Mouse (Mus musculus) stomach, embryonic 14.5 days (tissue): ENCODE measurements at regions not wholly inside any gene's neighbourhood (a gene's known extent, or its start where the extent isn't known, plus 50 kb on each side); places are given as distances from the start of the nearest gene placed in this dataset.

ENCODE experiments used
- ATAC-seq: fragments of 200-750 bp; cut with Nextera tagmentation; 2 replicates; pipeline ENCODE4 v1.8.0; 2017; ENCODE audit warnings: low read depth, moderate TSS enrichment; ENCODE audit not compliant: insufficient number of reproducible peaks, insufficient read depth, low FRiP score
- H3K27ac ChIP-seq: fragments of 300-500 bp; sonication (generic); 2 replicates; pipeline ENCODE4 v1.5.1; 2014; ENCODE audit warnings: mild to moderate bottlenecking, low read length, moderate library complexity, mixed read lengths
- H3K27me3 ChIP-seq: fragments of 300-500 bp; sonication (generic); 2 replicates; pipeline ENCODE4 v1.6.1; 2014; ENCODE audit warnings: low read length, control low read depth, mixed read lengths; ENCODE audit not compliant: control insufficient read depth, insufficient read depth
- H3K36me3 ChIP-seq: fragments of 300-500 bp; sonication (generic); 2 replicates; pipeline ENCODE4 v1.6.1; 2014; ENCODE audit warnings: mild to moderate bottlenecking, control low read depth, low read length, moderate library complexity, mixed read lengths; ENCODE audit not compliant: control insufficient read depth, insufficient read depth
- H3K4me1 ChIP-seq: fragments of 300-500 bp; sonication (generic); 2 replicates; pipeline ENCODE4 v1.6.1; 2014; ENCODE audit warnings: low read length, control low read depth, mixed read lengths; ENCODE audit not compliant: control insufficient read depth, insufficient read depth
- H3K4me2 ChIP-seq: fragments of 300-500 bp; sonication (generic); replicated peaks from 2 replicates; pipeline ENCODE4 v1.6.1; 2014; ENCODE audit warnings: low read depth, low read length, control low read depth
- H3K4me3 ChIP-seq: fragments of 300-500 bp; sonication (generic); 2 replicates; pipeline ENCODE4 v1.5.1; 2014; ENCODE audit warnings: low read depth, low read length, control low read depth
- H3K9ac ChIP-seq: fragments of 300-500 bp; sonication (generic); replicated peaks from 2 replicates; pipeline ENCODE4 v1.6.1; 2014; ENCODE audit warnings: low read depth, mild to moderate bottlenecking, control low read depth, low read length, moderate library complexity, mixed read lengths
- H3K9me3 ChIP-seq: fragments of 300-500 bp; sonication (generic); 2 replicates; pipeline ENCODE4 v1.6.1; 2016; ENCODE audit warnings: low read depth, low read length, control low read depth; ENCODE audit not compliant: control insufficient read depth
- WGBS: fragments of 180-500 bp; shearing (Covaris S2); extraction: QIAGEN DNeasy Blood & Tissue Kit; methylation state at CpG from one replicate; pipeline ENCODE4 v1.1.7; 2014; 5-methylcytosine and 5-hydroxymethylcytosine counted together

DNA sequence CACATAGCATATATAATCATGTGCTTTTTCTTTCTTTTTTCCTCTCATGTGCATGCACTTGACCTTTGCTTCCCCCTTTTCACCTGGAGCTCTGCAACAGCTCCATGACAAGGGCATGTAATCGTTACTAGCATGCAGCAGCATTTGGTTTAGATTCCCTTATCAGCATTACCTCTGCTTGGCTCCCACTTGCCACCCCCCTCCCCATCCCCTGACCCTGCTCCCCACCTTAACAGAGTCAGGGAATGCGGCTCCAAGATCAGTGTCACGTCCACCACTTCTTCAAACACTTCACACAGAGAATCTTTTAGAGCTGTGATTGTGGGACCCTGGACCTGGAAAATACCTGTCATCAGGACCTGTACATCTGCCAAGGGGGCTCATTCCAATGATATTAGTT is 192.2 kb upstream of the Hey2 start:
- no peaks in the 10 kb centered on the region for H3K9me3 ChIP-seq
- H3K36me3 ChIP-seq, result no peaks in the 10 kb centered on the region
- no peaks in the 10 kb centered on the region for H3K27me3 ChIP-seq
- no peak overlapping the region for H3K4me2 ChIP-seq
- ATAC-seq, result no peak
- H3K27ac ChIP-seq, result no peak overlapping the region
- WGBS, result 30% methylated on average over 3 of the region's 3 CpGs
- H3K4me1 ChIP-seq, result no peaks in the 10 kb centered on the region
- no peak overlapping the region for H3K9ac ChIP-seq
- no peak overlapping the region for H3K4me3 ChIP-seq

DNA sequence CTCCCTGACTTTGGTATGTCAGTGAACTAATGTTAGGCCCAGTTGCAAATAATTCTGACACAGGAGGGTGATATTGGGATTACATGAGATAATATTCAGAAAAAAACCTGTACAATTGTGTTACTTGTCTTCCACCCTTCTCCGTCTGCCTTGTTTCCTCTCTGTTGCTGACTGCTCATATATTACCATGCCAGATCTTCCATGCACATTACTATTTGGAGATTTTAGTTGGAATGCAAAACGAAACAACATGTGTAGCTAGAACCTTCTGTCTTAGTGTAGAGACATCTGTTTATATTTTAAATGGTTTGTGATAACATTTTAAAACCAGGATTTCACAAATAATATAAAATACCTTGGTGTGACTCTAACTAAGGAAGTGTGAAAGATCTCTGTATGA is 188.1 kb upstream of the Hey2 start:
- Histone ChIP-seq H3K27ac (no peak overlapping the region), H3K4me2 (no peak overlapping the region), H3K36me3 (no peaks in the 10 kb centered on the region), H3K4me3 (no peak overlapping the region), H3K9me3 (no peaks in the 10 kb centered on the region), H3K4me1 (no peaks in the 10 kb centered on the region), H3K27me3 (no peaks in the 10 kb centered on the region), H3K9ac (no peak overlapping the region)
- WGBS, result 74% methylated on average over 2 of the region's 2 CpGs
- no peak for ATAC-seq

DNA sequence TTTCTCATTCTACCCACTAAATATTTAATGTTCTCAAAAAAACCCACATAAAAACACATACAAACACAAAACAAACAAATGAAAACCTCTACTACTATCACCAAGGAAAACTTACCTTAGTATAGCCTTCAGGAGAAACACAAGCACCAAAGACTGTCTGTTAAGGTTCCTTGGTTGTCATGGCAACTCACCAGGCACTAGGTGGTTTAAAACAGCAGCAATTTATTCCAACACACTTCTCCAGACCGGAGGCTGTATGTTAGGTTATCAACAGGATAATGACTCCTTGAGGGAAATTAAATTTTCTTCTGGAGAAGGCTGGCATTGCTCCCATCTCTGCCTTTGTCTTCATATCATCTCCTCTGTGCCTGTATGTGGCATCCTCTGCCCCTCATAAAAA is 183.8 kb upstream of the Hey2 start:
- Histone ChIP-seq H3K27me3 (no peaks in the 10 kb centered on the region), H3K4me1 (no peaks in the 10 kb centered on the region), H3K9me3 (no peaks in the 10 kb centered on the region), H3K36me3 (no peaks in the 10 kb centered on the region), H3K4me3 (no peak overlapping the region), H3K9ac (no peak overlapping the region), H3K4me2 (no peak overlapping the region), H3K27ac (no peak overlapping the region)
- no peak for ATAC-seq
- WGBS, result 40% methylated on average over 1 of the region's 1 CpGs

DNA sequence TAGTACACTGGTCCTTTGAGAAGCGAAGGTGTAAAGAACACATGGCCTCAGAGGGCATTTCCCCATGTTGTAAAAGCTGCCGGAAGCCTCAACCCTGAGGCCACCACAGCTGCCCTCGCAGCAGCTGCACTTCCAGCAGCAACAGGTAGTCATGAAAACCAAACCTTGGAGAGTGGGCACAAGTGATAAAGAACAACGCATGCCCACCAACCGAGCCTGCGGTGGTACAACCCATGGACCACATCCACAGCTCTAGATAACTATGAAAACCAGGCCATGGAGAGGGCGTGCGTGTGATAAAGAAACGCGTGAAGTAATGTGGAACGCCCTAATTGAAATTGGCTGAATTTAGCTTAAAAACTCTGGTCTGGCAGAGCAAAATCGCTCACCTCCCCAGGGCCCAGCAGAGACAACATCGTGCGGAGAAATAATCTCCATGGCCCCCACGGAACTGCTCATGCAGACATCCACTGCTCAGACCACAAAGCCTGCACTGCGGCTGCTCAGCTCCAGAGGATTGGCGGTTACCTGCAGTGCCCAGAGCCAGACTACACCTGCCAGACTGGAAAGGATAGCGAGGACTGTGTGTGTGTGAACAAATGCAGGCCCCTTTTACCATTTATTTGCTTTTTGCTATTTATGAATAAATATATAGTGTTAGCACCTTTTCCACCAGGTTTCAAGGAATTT is 170.2 kb upstream of the Hey2 start:
- 83% methylated on average over 18 of the region's 18 CpGs for WGBS
- Histone ChIP-seq H3K4me2 (no peak overlapping the region), H3K4me3 (no peak overlapping the region), H3K9ac (no peak overlapping the region), H3K36me3 (no peaks in the 10 kb centered on the region), H3K27me3 (no peaks in the 10 kb centered on the region), H3K4me1 (no peaks in the 10 kb centered on the region), H3K27ac (no peak overlapping the region), H3K9me3 (no peaks in the 10 kb centered on the region)
- ATAC-seq, result no peak

DNA sequence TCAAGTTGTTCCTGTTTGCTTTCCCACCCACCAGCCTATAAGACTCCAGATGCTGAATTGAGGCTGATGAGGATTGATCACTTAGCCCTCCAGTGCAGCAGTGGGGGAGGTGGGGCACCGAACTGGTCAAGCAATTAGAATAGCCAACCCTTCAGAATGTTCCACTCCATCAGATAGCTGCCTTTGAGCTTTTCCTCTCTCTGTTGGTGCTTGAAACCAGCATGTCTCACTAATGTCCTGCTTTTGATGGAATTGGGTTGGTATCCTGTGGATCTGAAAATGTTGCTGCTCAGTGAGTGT is 167.3 kb upstream of the Hey2 start:
- H3K4me2 ChIP-seq, result no peak overlapping the region
- H3K9me3 ChIP-seq, result no peaks in the 10 kb centered on the region
- no peaks in the 10 kb centered on the region for H3K27me3 ChIP-seq
- H3K4me1 ChIP-seq, result no peaks in the 10 kb centered on the region
- 25% methylated on average over 1 of the region's 1 CpGs for WGBS
- no peak overlapping the region for H3K9ac ChIP-seq
- ATAC-seq, result no peak
- H3K4me3 ChIP-seq, result no peak overlapping the region
- no peak overlapping the region for H3K27ac ChIP-seq
- no peaks in the 10 kb centered on the region for H3K36me3 ChIP-seq

DNA sequence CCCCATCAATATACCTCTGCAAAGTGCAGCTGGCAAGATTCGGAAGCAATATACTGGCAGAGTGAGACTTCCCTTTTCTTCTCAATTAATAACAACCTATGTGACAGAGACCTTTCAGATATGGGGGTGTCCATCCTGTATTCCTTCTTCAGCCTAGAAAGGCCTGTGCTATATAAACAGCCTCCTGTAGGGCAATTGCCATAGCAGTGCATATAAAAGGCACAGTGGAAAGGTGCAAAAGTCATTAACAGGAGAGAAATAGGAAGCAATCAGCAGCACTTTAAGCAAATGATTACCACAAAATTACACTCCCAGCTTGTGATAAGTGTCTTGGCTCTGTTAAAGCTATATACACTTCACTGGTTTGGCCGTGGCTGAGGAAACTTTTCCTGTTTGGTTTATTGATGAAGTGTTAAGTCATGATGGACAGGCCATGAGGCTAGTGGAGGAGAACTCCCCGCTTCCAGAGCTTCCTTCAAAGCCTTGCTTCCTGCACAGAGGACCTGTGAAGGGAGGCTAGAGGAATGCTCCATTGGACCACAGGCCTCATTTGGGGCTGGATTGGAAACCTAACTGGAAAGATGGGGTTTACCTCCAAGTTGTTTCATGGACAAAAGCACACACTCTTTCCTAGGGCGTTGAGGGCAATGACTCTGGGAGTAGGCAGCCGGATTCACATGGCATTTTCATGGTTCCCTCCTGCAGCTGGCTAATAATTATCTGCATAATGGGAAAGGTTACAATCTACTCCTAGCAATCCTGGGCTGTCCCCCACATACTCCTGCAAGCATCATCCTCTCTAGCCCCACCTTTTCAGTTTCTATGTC is 166.7 kb upstream of the Hey2 start:
- Histone ChIP-seq H3K9ac (no peak overlapping the region), H3K4me1 (no peaks in the 10 kb centered on the region), H3K27ac (no peak overlapping the region), H3K36me3 (no peaks in the 10 kb centered on the region), H3K27me3 (no peaks in the 10 kb centered on the region), H3K4me3 (no peak overlapping the region), H3K9me3 (no peaks in the 10 kb centered on the region), H3K4me2 (no peak overlapping the region)
- WGBS, result 58% methylated on average over 5 of the region's 5 CpGs
- ATAC-seq, result no peak

DNA sequence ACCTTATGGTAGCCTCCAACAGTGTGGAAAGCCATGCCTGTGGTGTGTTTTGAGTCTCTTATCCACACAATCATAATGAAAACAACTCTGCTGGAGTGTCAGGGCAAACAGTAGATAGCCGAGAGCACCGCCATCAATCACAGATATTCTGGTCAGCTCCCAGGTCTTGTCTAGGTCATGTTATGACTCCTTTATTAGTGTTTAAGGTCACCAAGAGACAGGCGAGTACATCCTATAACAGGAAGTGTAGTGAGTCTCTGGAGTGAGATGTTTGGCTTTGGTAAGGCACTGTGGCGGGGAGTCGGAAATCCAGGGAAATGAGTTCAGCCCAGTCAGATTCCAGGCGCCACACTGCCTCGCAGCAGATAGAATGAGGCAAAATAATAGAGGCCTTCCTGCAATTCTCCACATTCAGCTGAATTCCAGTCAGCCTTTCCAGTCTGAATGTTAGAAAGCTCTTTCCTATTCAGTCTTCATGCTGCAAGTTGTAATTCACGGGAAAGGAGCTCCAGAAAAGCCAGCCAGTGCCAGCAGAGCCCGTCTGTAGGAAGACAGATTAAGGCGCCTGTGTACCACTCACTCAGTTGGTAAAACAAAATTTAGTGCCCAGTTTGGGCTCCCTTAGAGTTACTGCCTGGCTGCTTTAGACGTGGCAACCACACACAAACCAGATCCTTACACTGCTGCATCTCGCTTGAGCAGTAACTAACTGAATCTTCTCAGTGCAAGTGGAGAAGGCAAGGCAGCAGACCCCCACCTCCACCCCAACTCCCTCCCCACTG is 155.8 kb upstream of the Hey2 start:
- H3K27ac ChIP-seq, result no peak overlapping the region
- no peaks in the 10 kb centered on the region for H3K9me3 ChIP-seq
- H3K9ac ChIP-seq, result no peak overlapping the region
- H3K27me3 ChIP-seq, result no peaks in the 10 kb centered on the region
- no peak overlapping the region for H3K4me3 ChIP-seq
- H3K36me3 ChIP-seq, result no peaks in the 10 kb centered on the region
- no peak for ATAC-seq
- H3K4me1 ChIP-seq, result no peaks in the 10 kb centered on the region
- WGBS, result 42% methylated on average over 12 of the region's 12 CpGs
- H3K4me2 ChIP-seq, result no peak overlapping the region

DNA sequence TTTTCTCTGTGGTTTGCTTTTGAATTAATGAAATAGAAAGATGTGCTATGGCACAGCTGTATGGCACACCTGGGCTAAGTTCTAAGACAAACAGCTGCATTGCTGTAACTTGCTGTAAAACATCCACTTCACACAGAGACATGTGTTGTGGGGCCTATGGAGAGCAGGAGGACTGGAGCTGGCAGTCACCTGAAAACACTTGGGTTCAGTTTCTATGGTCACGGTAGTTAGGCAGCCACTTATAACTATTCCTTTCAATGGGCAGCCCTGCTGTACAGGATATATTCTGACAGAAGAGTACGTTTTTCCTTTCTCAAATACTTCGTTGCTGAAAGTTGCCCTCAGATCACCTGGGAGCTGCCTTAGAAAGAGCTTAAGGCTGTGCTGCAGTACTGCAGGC is 149.6 kb upstream of the Hey2 start:
- ATAC-seq, result no peak
- no peak overlapping the region for H3K9ac ChIP-seq

More for the DNA sequence above, 149.6 kb upstream of the Hey2 start:
- 85% methylated on average over 3 of the region's 3 CpGs for WGBS
- no peaks in the 10 kb centered on the region for H3K27me3 ChIP-seq
- no peaks in the 10 kb centered on the region for H3K9me3 ChIP-seq
- no peaks in the 10 kb centered on the region for H3K4me1 ChIP-seq
- H3K4me2 ChIP-seq, result no peak overlapping the region
- no peak overlapping the region for H3K27ac ChIP-seq
- H3K4me3 ChIP-seq, result no peak overlapping the region
- H3K36me3 ChIP-seq, result no peaks in the 10 kb centered on the region
